Mouse (Mus musculus) midbrain, postnatal 0 days (tissue): ENCODE results near the gene Slc5a5. TPM values are rescaled to one million over a fixed set of nuclear protein-coding genes. Genes with fewer than 3 reads are reported as not detected.

Source experiments
- ATAC-seq: fragments of 200-750 bp; cut with Nextera tagmentation; 2 replicates; pipeline ENCODE4 v1.8.0; 2017; ENCODE audit warnings: moderate number of reproducible peaks, mild to moderate bottlenecking, moderate TSS enrichment, moderate library complexity; ENCODE audit not compliant: low FRiP score
- DNase-seq: peaks from one replicate; pipeline ENCODE4 v3.0.0-alpha.2; 2015; ENCODE audit warnings: low spot score
- H3K27ac ChIP-seq: fragments of 300-500 bp; sonication (generic); 2 replicates; pipeline ENCODE4 v1.5.1; 2014; ENCODE audit warnings: low read depth, mild to moderate bottlenecking, low read length, mixed read lengths
- H3K27me3 ChIP-seq: fragments of 300-500 bp; sonication (generic); 2 replicates; pipeline ENCODE4 v1.6.1; 2014; ENCODE audit warnings: low read length, control low read depth, mixed read lengths; ENCODE audit not compliant: insufficient read depth
- H3K36me3 ChIP-seq: fragments of 300-500 bp; sonication (generic); 2 replicates; pipeline ENCODE4 v1.6.1; 2014; ENCODE audit warnings: low read length, control low read depth, mixed read lengths; ENCODE audit not compliant: insufficient read depth
- H3K4me1 ChIP-seq: fragments of 300-500 bp; sonication (generic); 2 replicates; pipeline ENCODE4 v1.6.1; 2014; ENCODE audit warnings: mild to moderate bottlenecking, control low read depth, antibody characterized with exemption, low read length, mixed read lengths; ENCODE audit not compliant: insufficient read depth
- H3K4me2 ChIP-seq: fragments of 300-500 bp; sonication (generic); 2 replicates; pipeline ENCODE4 v1.6.1; 2014; ENCODE audit warnings: low read depth, mild to moderate bottlenecking, low read length, mixed read lengths; ENCODE audit not compliant: poor library complexity, severe bottlenecking
- H3K4me3 ChIP-seq: fragments of 300-500 bp; sonication (generic); 2 replicates; pipeline ENCODE4 v1.5.1; 2014; ENCODE audit warnings: low read depth, mild to moderate bottlenecking, low read length, moderate library complexity
- H3K9ac ChIP-seq: fragments of 300-500 bp; sonication (generic); replicated peaks from 2 replicates; pipeline ENCODE4 v1.6.1; 2014; ENCODE audit warnings: mild to moderate bottlenecking, low read length, moderate library complexity, mixed read lengths; ENCODE audit not compliant: poor library complexity, severe bottlenecking
- H3K9me3 ChIP-seq: fragments of 300-500 bp; sonication (generic); 2 replicates; pipeline ENCODE4 v1.6.1; 2016; ENCODE audit warnings: low read length, control low read depth
- CTCF ChIP-seq: IDR thresholded peaks from 2 replicates; pipeline ENCODE4 v1.5.1; 2016; ENCODE audit warnings: antibody characterized with exemption, mild to moderate bottlenecking
- WGBS: fragments of 180-500 bp; shearing (Covaris S2); extraction: QIAGEN DNeasy Blood & Tissue Kit; methylation state at CpG from one replicate; pipeline ENCODE4 v1.1.7; 2014; 5-methylcytosine and 5-hydroxymethylcytosine counted together
- microRNA counts: library from miRNA; unstranded; fragments of <30 nt; microRNA quantifications from one replicate; lab custom pipeline; 2015
- microRNA-seq: library from miRNA; unstranded; fragments of <30 nt; microRNA quantifications from one replicate; pipeline ENCODE4, GENCODE M21; 2016; ENCODE audit warnings: borderline number of aligned reads
- polyA plus RNA-seq: library from polyadenylated mRNA; unstranded; fragments of >200 nt; fragmentation: Nextera tagmentation; extraction: Ambion mirVana; gene quantifications from 2 replicates; pipeline ENCODE4 v1.2.1, GENCODE M21; 2015
- total RNA-seq: library from RNA; depleted of rRNA; stranded (reverse); fragments of >200 nt; gene quantifications from 2 replicates; pipeline ENCODE4 v1.2.3, GENCODE M21; 2014; rRNA removed

Gene Slc5a5
- total and polyA plus RNA-seq, 2 experiments from 2014 or later = 2.1 to 3.7 TPM

- H3K9me3 ChIP-seq = no peaks in the 10 kb centered on the region
- H3K27ac ChIP-seq = no peak overlapping the region
- no peak overlapping the region for H3K4me3 ChIP-seq
- H3K36me3 ChIP-seq = peaks cover 6% of the 10 kb centered on the region; the same call in 1 of the 2 replicates
- DNase-seq = no peak
- TF ChIP-seq CTCF = no peak
- 96% methylated on average over 3 of the region's 3 CpGs for WGBS
- no peaks in the 10 kb centered on the region for H3K27me3 ChIP-seq
- ATAC-seq = no peak
- H3K4me1 ChIP-seq = no peaks in the 10 kb centered on the region
- H3K9ac ChIP-seq = no peak overlapping the region
- H3K4me2 ChIP-seq = no peak overlapping the region
These were observed 58.5 kb downstream of the Slc5a5 start for GRCm38 (mm10) chr8:70834071-70834470.

- WGBS = 49% methylated on average over 15 of the region's 15 CpGs
- no peak for DNase-seq
- no peak for TF ChIP-seq CTCF
- H3K4me1 ChIP-seq = no peaks in the 10 kb centered on the region
- peaks cover 6% of the 10 kb centered on the region; the same call in 1 of the 2 replicates for H3K36me3 ChIP-seq
- no peak for ATAC-seq
- no peak overlapping the region for H3K27ac ChIP-seq
- no peak overlapping the region for H3K4me3 ChIP-seq
- no peak overlapping the region for H3K9ac ChIP-seq
- H3K27me3 ChIP-seq = no peaks in the 10 kb centered on the region
- no peak overlapping the region for H3K4me2 ChIP-seq
- H3K9me3 ChIP-seq = no peaks in the 10 kb centered on the region
These were observed 59.0 kb downstream of the Slc5a5 start for GRCm38 (mm10) chr8:70833520-70833919.

DNA sequence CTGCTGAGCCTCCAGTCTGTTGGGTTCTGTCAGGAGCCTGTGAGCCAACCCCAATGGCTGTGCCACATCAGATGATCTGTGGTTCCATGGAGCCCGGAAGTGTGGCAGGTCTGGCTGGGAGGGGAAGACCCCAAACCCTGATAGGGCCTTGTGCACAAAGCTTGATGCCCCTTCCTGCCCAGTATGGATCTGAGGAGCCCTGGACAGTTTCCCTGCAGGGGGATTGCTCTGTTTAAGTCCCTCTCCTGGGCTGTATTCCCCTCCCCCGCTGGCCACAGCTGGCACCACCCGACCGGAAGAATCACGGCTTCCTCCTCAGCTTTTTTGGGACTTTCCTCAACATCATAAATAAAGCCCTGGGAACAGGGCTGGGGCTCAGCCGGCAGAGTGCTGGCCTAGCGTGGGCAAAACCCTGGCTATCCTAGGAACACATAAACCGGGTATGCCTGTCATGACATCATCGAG, 59.5 kb downstream of the Slc5a5 start:
- no peak overlapping the region for H3K4me3 ChIP-seq
- no peak overlapping the region for H3K4me2 ChIP-seq
- WGBS = 62% methylated on average over 9 of the region's 9 CpGs
- no peaks in the 10 kb centered on the region for H3K9me3 ChIP-seq
- ATAC-seq (no peak), DNase-seq (no peak)
- no peak for TF ChIP-seq CTCF
- H3K36me3 ChIP-seq = peaks cover 6% of the 10 kb centered on the region; the same call in 1 of the 2 replicates
- H3K9ac ChIP-seq = no peak overlapping the region
- no peaks in the 10 kb centered on the region for H3K27me3 ChIP-seq
- H3K27ac ChIP-seq = no peak overlapping the region
- H3K4me1 ChIP-seq = no peaks in the 10 kb centered on the region

MicroRNAs within 50 kb of the gene (microRNA counts, 519-probe panel; counts per million panel counts)
- microRNA mmu-miR-1969 (lab: Ali Mortazavi, UCI) = 528 counts per million, percentile 58 among the panel's probes with 10 or more counts

Small RNAs within 50 kb of the gene (microRNA-seq; reads per million reads assigned to microRNA genes)
- gene Mir1969 = 14.7 reads per million, percentile 25 among the genes with 10 or more reads in this experiment
- not detected for gene Mir7067

Other genes with a start within 250 kb of the Slc5a5 start
- gene Pgpep1, start 232.4 kb downstream of the Slc5a5 start, total RNA-seq = 40.2 and 60.6 TPM in 2 replicates
- gene Pgpep1, start 232.4 kb downstream of the Slc5a5 start, polyA plus RNA-seq = 37.6 and 50.6 TPM in 2 replicates
- 140 and 312 TPM in 2 replicates for gene Lsm4, start 219.5 kb downstream of the Slc5a5 start, total RNA-seq
- gene Lsm4, start 219.5 kb downstream of the Slc5a5 start, polyA plus RNA-seq = 157 and 169 TPM in 2 replicates
- 470 and 553 TPM in 2 replicates for gene Jund, start 193.8 kb downstream of the Slc5a5 start, total RNA-seq
- gene Jund, start 193.8 kb downstream of the Slc5a5 start, polyA plus RNA-seq = 91.0 and 99.3 TPM in 2 replicates
- 0.22 TPM in 1 of 2 replicates, not detected in the other for gene Iqcn, start 189.3 kb downstream of the Slc5a5 start, total RNA-seq
- gene Iqcn, start 189.3 kb downstream of the Slc5a5 start, polyA plus RNA-seq = 0.06 and 0.07 TPM in 2 replicates
- not detected in 2 replicates for gene Gm3336, start 174.2 kb downstream of the Slc5a5 start, total RNA-seq
- not detected in 2 replicates for gene Gm3336, start 174.2 kb downstream of the Slc5a5 start, polyA plus RNA-seq
- 0.77 and 1.5 TPM in 2 replicates for gene Pde4c, start 169.0 kb downstream of the Slc5a5 start, total RNA-seq
- gene Pde4c, start 169.0 kb downstream of the Slc5a5 start, polyA plus RNA-seq = 0.21 and 0.39 TPM in 2 replicates
- 649 and 670 TPM in 2 replicates for gene Rab3a, start 138.1 kb downstream of the Slc5a5 start, total RNA-seq
- 726 and 813 TPM in 2 replicates for gene Rab3a, start 138.1 kb downstream of the Slc5a5 start, polyA plus RNA-seq
- 27.8 and 29.2 TPM in 2 replicates for gene Mpv17l2, start 131.8 kb downstream of the Slc5a5 start, total RNA-seq
- gene Mpv17l2, start 131.8 kb downstream of the Slc5a5 start, polyA plus RNA-seq = 43.7 and 45.8 TPM in 2 replicates
- 141 and 159 TPM in 2 replicates for gene Pik3r2, start 116.0 kb downstream of the Slc5a5 start, total RNA-seq
- 102 and 113 TPM in 2 replicates for gene Pik3r2, start 116.0 kb downstream of the Slc5a5 start, polyA plus RNA-seq
- gene Mast3, start 87.7 kb downstream of the Slc5a5 start, total RNA-seq = 33.2 and 34.1 TPM in 2 replicates
- 20.2 and 24.0 TPM in 2 replicates for gene Mast3, start 87.7 kb downstream of the Slc5a5 start, polyA plus RNA-seq
- not detected in 2 replicates for gene Il12rb1, start 84.3 kb downstream of the Slc5a5 start, total RNA-seq
- not detected in 2 replicates for gene Il12rb1, start 84.3 kb downstream of the Slc5a5 start, polyA plus RNA-seq
- 13.6 TPM in 2 replicates for gene Arrdc2, start 53.0 kb downstream of the Slc5a5 start, total RNA-seq
- gene Arrdc2, start 53.0 kb downstream of the Slc5a5 start, polyA plus RNA-seq = 6.0 and 6.6 TPM in 2 replicates
- 32.5 and 32.8 TPM in 2 replicates for gene Kcnn1, start 29.5 kb downstream of the Slc5a5 start, total RNA-seq
- 10.0 and 10.3 TPM in 2 replicates for gene Kcnn1, start 29.5 kb downstream of the Slc5a5 start, polyA plus RNA-seq
- 44.3 and 48.6 TPM in 2 replicates for gene Ccdc124, start 18.8 kb downstream of the Slc5a5 start, total RNA-seq
- 159 and 163 TPM in 2 replicates for gene Ccdc124, start 18.8 kb downstream of the Slc5a5 start, polyA plus RNA-seq
- 1,447 and 1,819 TPM in 2 replicates for gene Rpl18a, start 4.7 kb upstream of the Slc5a5 start, total RNA-seq
- 2,274 and 2,285 TPM in 2 replicates for gene Rpl18a, start 4.7 kb upstream of the Slc5a5 start, polyA plus RNA-seq
- gene Map1s, start 13.2 kb upstream of the Slc5a5 start, total RNA-seq = 87.7 and 93.7 TPM in 2 replicates
- gene Map1s, start 13.2 kb upstream of the Slc5a5 start, polyA plus RNA-seq = 59.1 and 59.8 TPM in 2 replicates